Mouse (Mus musculus): Measurements from ENCODE around the gene Lhb. TPM values are rescaled to one million over a fixed set of nuclear protein-coding genes. Genes with fewer than 3 reads are reported as not detected.
A peak's percentile ranks its signal among the peaks of the same experiment; 100 is the strongest.

The Lhb gene
- polyA plus RNA-seq, 1 experiment from 2014 or later, result 0.52 TPM

DNA sequence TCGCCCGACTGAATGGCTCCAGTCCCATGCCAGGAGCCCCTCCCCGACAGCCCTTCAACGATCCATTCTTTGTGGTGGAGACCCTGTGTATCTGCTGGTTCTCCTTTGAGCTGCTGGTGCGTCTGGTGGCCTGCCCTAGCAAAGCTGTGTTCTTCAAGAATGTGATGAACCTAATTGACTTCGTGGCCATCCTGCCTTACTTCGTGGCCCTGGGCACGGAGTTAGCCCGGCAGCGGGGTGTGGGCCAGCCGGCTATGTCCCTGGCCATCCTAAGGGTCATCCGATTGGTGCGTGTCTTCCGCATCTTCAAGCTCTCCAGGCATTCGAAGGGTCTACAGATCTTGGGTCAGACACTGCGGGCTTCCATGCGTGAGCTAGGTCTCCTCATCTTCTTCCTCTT lies 11.7 kb upstream of the Lhb start:
- no peaks in the 10 kb centered on the region for H3K9me3 ChIP-seq (ENCODE audit: control insufficient read depth, low read depth, low read length)
- peaks cover 3% of the 10 kb centered on the region; the same call in 1 of the 2 replicates for H3K4me1 ChIP-seq (ENCODE audit: control insufficient read depth, insufficient read depth, low read length)
- peaks cover 40% of the 10 kb centered on the region for H3K27me3 ChIP-seq (ENCODE audit: control insufficient read depth, insufficient read depth, low read length)
- no peak overlapping the region for H3K9ac ChIP-seq (replicated peaks; ENCODE audit: low read depth, low read length)
- no peak overlapping the region for H3K4me3 ChIP-seq (ENCODE audit: low read depth, low read length)
- no peaks in the 10 kb centered on the region for H3K36me3 ChIP-seq (ENCODE audit: control insufficient read depth, insufficient read depth, low read length)
- WGBS, result 88% methylated on average over 17 of the region's 17 CpGs
- no peak for ATAC-seq (ENCODE audit: insufficient number of reproducible peaks, insufficient read depth, low FRiP score, low read depth)
- H3K27ac ChIP-seq (ENCODE audit: low read length), result no peak overlapping the region
- no peak overlapping the region for H3K4me2 ChIP-seq (replicated peaks; ENCODE audit: low read depth, low read length)

DNA sequence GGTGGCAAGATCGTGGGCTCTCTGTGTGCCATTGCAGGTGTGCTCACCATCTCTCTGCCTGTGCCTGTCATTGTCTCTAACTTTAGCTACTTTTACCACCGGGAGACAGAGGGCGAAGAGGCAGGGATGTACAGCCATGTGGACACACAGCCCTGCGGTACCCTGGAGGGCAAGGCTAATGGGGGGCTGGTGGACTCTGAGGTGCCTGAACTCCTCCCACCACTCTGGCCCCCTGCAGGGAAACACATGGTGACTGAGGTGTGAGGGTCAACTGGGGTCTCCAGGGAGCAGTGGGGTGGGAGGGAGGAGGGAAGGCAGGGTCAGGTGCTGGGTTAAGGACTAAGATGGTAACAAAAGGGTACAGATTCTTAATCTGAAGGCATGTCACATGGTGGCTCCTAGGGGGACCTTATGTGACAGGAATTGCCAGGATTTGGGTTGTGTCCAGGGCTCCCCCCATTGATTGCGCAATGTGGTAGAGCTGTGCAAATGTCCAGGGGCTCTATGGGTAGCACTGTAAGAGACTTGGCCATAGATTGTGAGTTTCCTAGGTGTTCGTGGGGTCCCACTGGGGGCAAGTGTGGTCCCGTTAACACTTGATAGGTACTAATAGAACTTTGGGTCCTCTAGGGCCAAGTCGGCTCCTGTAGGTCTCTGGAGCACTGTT lies 11.0 kb upstream of the Lhb start:
- no peak overlapping the region for H3K4me2 ChIP-seq (replicated peaks; ENCODE audit: low read depth, low read length)
- peaks cover 8% of the 10 kb centered on the region; the same call in 1 of the 2 replicates for H3K4me1 ChIP-seq (ENCODE audit: control insufficient read depth, insufficient read depth, low read length)
- no peak overlapping the region for H3K27ac ChIP-seq (ENCODE audit: low read length)
- H3K9me3 ChIP-seq (ENCODE audit: control insufficient read depth, low read depth, low read length), result no peaks in the 10 kb centered on the region
- no peak overlapping the region for H3K4me3 ChIP-seq (ENCODE audit: low read depth, low read length)
- 85% methylated on average over 8 of the region's 8 CpGs for WGBS
- H3K9ac ChIP-seq (replicated peaks; ENCODE audit: low read depth, low read length), result no peak overlapping the region
- H3K36me3 ChIP-seq (ENCODE audit: control insufficient read depth, insufficient read depth, low read length), result no peaks in the 10 kb centered on the region
- no peak for ATAC-seq (ENCODE audit: insufficient number of reproducible peaks, insufficient read depth, low FRiP score, low read depth)
- H3K27me3 ChIP-seq (ENCODE audit: control insufficient read depth, insufficient read depth, low read length), result peaks cover 46% of the 10 kb centered on the region

DNA sequence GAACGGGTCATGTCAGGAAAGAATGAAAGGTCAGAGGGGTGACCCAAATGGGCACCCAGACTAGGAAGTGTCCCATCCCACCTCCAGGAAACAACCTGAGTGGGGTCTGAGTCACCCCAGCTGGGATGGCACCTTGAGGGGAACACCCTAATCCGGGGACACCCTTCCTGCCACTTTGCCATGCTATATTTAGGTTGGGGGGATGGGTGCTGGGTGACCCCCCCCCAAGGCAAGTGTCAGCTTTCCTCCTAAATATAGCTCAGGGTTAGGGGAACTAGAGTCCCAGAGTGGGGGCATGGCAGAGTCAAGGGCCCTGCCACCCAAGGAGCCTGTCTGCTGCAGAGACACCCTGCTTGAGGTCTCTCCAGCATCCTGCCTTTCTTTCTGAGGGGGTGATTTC lies 8.2 kb upstream of the Lhb start:
- Histone ChIP-seq H3K9ac (replicated peaks; ENCODE audit: low read depth, low read length) (no peak overlapping the region), H3K36me3 (ENCODE audit: control insufficient read depth, insufficient read depth, low read length) (no peaks in the 10 kb centered on the region)
- WGBS, result 78% methylated on average over 2 of the region's 2 CpGs

DNA sequence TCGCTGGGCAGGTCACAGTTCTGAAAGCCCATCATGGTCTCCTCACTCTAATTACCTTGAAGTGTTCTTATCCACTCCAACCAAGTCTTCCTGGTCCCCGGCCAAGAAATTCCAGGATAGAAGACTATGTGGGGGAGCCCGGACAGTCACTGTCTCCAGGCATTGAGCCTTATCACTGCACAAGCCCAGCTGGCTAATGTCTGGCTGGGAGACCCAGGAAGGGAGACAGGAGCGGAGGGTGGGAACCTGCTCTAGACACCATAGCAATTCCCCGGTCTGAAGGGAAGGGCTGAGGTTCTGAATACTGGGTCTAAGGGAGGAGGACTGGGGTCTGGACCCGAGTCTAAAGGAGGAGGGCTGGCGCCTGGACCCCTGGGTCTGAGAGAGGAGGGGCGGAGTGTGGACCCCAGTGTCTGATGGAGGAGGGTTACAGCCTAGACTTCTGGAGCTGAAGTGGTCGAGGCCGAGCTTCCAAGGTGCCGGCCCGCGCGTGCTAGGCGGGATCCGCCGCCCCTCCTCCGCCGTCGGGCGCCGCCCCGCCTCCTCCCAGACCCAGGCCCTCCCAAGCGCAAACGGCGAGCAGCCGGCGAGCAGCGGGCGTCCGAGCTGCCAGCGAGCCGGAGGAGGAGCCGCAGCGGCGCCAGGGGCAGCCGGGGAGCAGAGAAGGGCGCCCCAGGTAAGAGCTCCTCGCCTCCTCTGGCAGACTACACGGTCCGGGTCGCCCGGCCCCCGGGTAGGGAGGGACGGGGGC lies 7.3 kb upstream of the Lhb start, which contains the start of gene Ntf5:
Ntf5 (plus strand) TSS at position 583 of the 751 bp plus-strand sequence.
- 2% methylated on average over 42 of the region's 45 CpGs for WGBS
- Histone ChIP-seq H3K9me3 (ENCODE audit: control insufficient read depth, low read depth, low read length) (no peaks in the 10 kb centered on the region), H3K4me1 (ENCODE audit: control insufficient read depth, insufficient read depth, low read length) (peaks cover 23% of the 10 kb centered on the region; the same call in 1 of the 2 replicates), H3K27me3 (ENCODE audit: control insufficient read depth, insufficient read depth, low read length) (peaks cover 22% of the 10 kb centered on the region; the same call in 1 of the 2 replicates), H3K36me3 (ENCODE audit: control insufficient read depth, insufficient read depth, low read length) (no peaks in the 10 kb centered on the region), H3K27ac (ENCODE audit: low read length) (peak within 1 kb of the TSS; percentile 52), H3K4me3 (ENCODE audit: low read depth, low read length) (peak within 1 kb of the TSS; percentile 44), H3K4me2 (replicated peaks; ENCODE audit: low read depth, low read length) (peak within 1 kb of the TSS; percentile 80), H3K9ac (replicated peaks; ENCODE audit: low read depth, low read length) (peak within 1 kb of the TSS; percentile 39)
- peak; percentile 57 for ATAC-seq (ENCODE audit: insufficient number of reproducible peaks, insufficient read depth, low FRiP score, low read depth)

More for the DNA sequence above, 8.2 kb upstream of the Lhb start:
- H3K27me3 ChIP-seq (ENCODE audit: control insufficient read depth, insufficient read depth, low read length), result peaks cover 31% of the 10 kb centered on the region
- no peak overlapping the region for H3K4me3 ChIP-seq (ENCODE audit: low read depth, low read length)
- no peak for ATAC-seq (ENCODE audit: insufficient number of reproducible peaks, insufficient read depth, low FRiP score, low read depth)
- H3K27ac ChIP-seq (ENCODE audit: low read length), result no peak overlapping the region
- H3K4me2 ChIP-seq (replicated peaks; ENCODE audit: low read depth, low read length), result no peak overlapping the region
- H3K4me1 ChIP-seq (ENCODE audit: control insufficient read depth, insufficient read depth, low read length), result peaks cover 16% of the 10 kb centered on the region; the same call in 1 of the 2 replicates
- no peaks in the 10 kb centered on the region for H3K9me3 ChIP-seq (ENCODE audit: control insufficient read depth, low read depth, low read length)

DNA sequence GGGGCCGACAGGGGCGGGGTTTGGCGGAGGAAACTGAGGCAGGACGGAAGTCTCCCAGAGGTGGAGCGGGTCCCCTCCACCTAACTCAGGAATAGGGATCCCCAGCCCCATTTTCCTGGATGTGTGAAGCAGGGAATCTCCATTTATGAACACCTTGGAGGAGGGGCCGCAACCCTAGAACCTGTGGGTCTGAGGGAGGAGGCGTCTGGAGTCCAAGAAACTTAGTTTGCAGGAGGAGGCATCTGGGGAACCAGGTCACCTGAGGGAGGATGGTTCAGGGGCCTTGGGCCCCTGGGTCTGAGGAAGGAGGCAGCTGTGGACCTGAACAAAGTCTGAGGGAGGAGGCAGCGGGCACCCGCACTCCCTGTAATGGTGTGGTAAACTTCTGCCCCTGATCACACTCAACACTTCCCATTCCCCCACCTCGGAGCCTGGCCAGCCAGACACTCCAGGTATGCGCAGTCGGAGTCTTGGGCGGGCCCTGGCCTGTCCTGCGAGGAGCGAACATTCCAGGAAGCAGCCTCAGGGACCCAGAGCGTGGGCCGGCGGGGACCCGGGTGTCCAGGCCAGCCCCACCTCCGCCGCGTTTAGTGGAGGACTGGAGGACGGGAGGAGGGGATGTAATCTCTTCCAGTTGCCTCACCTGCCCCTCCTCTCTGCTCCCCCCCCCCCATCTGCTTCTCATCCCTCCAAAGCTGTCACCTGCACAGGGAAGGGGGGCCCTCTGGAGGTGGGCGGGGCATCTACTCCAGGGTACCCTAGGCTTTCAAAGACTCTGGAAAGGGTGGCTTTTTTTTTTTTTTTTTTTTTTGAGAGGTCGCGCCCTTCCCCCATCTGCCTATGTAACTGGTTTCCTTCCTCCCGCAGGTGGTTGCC lies 6.5 kb upstream of the Lhb start:
- peak; percentile 43; the same call in 1 of the 2 replicates for ATAC-seq (ENCODE audit: insufficient number of reproducible peaks, insufficient read depth, low FRiP score, low read depth)
- Histone ChIP-seq H3K27me3 (ENCODE audit: control insufficient read depth, insufficient read depth, low read length) (peaks cover 17% of the 10 kb centered on the region; the same call in 1 of the 2 replicates), H3K4me2 (replicated peaks; ENCODE audit: low read depth, low read length) (peak overlapping the region; percentile 80), H3K27ac (ENCODE audit: low read length) (peak overlapping the region; percentile 52), H3K36me3 (ENCODE audit: control insufficient read depth, insufficient read depth, low read length) (no peaks in the 10 kb centered on the region), H3K9me3 (ENCODE audit: control insufficient read depth, low read depth, low read length) (no peaks in the 10 kb centered on the region), H3K4me3 (ENCODE audit: low read depth, low read length) (peak overlapping the region; percentile 44), H3K4me1 (ENCODE audit: control insufficient read depth, insufficient read depth, low read length) (peaks cover 23% of the 10 kb centered on the region; the same call in 1 of the 2 replicates), H3K9ac (replicated peaks; ENCODE audit: low read depth, low read length) (peak overlapping the region; percentile 39)
- WGBS, result 3% methylated on average over 25 of the region's 27 CpGs

DNA sequence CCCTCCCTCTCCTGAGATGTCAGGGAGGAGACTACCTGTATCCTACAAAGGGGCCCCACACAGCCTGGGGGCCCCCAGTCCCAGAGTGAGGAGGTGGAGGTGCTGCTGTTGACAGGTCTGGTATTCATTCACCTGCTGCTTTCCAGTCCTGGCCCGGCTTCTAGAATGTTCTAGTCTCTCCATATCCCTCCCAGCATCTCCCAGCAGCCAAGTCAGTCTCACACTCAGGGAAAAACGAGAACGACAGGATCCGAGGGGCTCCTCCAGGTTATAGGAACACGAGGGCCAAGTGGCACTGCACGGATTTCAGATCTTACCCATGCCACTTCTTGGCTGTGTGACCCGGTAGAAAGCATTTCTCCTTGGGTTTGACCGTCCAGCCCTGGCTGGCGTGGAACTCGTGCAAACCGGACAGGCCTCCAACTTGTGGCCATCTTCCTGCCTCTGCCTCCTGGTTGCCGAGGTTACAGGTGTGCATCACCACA lies 5.8 kb upstream of the Lhb start:
- peaks cover 24% of the 10 kb centered on the region; the same call in 1 of the 2 replicates for H3K4me1 ChIP-seq (ENCODE audit: control insufficient read depth, insufficient read depth, low read length)
- no peak overlapping the region for H3K4me3 ChIP-seq (ENCODE audit: low read depth, low read length)
- peaks cover 17% of the 10 kb centered on the region; the same call in 1 of the 2 replicates for H3K27me3 ChIP-seq (ENCODE audit: control insufficient read depth, insufficient read depth, low read length)
- 50% methylated on average over 12 of the region's 12 CpGs for WGBS
- no peak overlapping the region for H3K27ac ChIP-seq (ENCODE audit: low read length)
- H3K4me2 ChIP-seq (replicated peaks; ENCODE audit: low read depth, low read length), result peak overlapping the region; percentile 80; the same call in 1 of the 2 replicates
- no peak for ATAC-seq (ENCODE audit: insufficient number of reproducible peaks, insufficient read depth, low FRiP score, low read depth)
- no peaks in the 10 kb centered on the region for H3K36me3 ChIP-seq (ENCODE audit: control insufficient read depth, insufficient read depth, low read length)
- H3K9me3 ChIP-seq (ENCODE audit: control insufficient read depth, low read depth, low read length), result no peaks in the 10 kb centered on the region
- no peak overlapping the region for H3K9ac ChIP-seq (replicated peaks; ENCODE audit: low read depth, low read length)

DNA sequence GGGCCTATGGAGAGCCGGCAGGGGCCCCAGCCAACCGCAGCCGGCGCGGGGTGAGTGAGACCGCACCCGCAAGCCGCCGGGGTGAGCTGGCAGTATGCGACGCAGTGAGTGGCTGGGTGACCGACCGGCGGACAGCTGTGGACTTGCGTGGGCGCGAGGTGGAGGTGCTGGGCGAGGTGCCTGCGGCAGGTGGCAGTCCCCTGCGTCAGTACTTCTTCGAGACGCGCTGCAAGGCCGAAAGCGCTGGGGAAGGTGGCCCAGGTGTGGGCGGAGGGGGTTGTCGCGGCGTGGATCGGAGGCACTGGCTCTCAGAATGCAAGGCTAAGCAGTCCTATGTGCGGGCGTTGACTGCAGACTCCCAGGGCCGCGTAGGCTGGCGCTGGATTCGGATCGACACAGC lies 5.0 kb upstream of the Lhb start:
- H3K4me1 ChIP-seq (ENCODE audit: control insufficient read depth, insufficient read depth, low read length), result peaks cover 28% of the 10 kb centered on the region; the same call in 1 of the 2 replicates
- no peak overlapping the region for H3K27ac ChIP-seq (ENCODE audit: low read length)
- WGBS, result 22% methylated on average over 37 of the region's 37 CpGs
- no peak overlapping the region; the same call in 1 of the 2 replicates for H3K4me3 ChIP-seq (ENCODE audit: low read depth, low read length)
- H3K36me3 ChIP-seq (ENCODE audit: control insufficient read depth, insufficient read depth, low read length), result peaks cover under 1% of the 10 kb centered on the region; the same call in 1 of the 2 replicates
- peak overlapping the region; percentile 23; the same call in 1 of the 2 replicates for H3K4me2 ChIP-seq (replicated peaks; ENCODE audit: low read depth, low read length)
- H3K9ac ChIP-seq (replicated peaks; ENCODE audit: low read depth, low read length), result no peak overlapping the region
- H3K9me3 ChIP-seq (ENCODE audit: control insufficient read depth, low read depth, low read length), result no peaks in the 10 kb centered on the region
- no peak for ATAC-seq (ENCODE audit: insufficient number of reproducible peaks, insufficient read depth, low FRiP score, low read depth)
- peaks cover 17% of the 10 kb centered on the region; the same call in 1 of the 2 replicates for H3K27me3 ChIP-seq (ENCODE audit: control insufficient read depth, insufficient read depth, low read length)

Measured in stomach, embryonic 14.5 days (tissue).